ENCODE assay signal across 17 mouse cellular contexts in the genomic region with DNA sequence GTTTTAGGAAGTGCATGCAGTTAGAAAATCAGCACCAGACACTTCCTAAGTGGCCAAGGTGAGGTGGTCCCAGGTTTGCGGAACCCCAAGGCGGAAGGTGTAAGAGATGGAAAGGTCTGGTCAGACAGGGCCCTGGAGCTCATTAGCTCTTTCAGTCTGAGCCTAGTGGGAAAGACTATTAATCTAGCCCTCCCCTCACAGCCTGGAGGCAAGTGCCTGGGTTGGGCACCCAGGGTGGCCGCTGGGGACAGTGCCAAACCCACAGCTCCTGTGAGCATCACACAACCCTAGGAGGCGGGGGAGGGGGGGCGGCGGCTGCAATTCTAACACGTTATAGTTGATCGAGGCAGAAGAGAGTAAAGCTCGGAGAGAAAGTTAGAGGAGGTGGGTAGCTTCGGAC. TPM values are rescaled to one million over a fixed set of nuclear protein-coding genes. Genes with fewer than 3 reads are reported as not detected.
A peak's percentile ranks its signal among the peaks of the same experiment; 100 is the strongest.
DNase-seq lines count a peak whose midpoint lies in the region; ATAC-seq and TF ChIP-seq lines count a peak whose summit lies in the region.
"Had no signal": no experiment of that assay in that cellular context is flagged by ENCODE, and none has a peak within 500 bp of the region (broad histone marks: within the 10 kb centered on the region; RNA-seq: fewer than 3 reads in every experiment).

No protein-coding gene starts in this region.

- peak overlapping the region; percentile 61 for H3K4me2 ChIP-seq in midbrain, embryonic 15.5 days
- H3K4me2 ChIP-seq: embryonic facial prominence, embryonic 15.5 days; liver, embryonic 13.5 days; stomach, embryonic 15.5 days had no signal

- DNase-seq in left cerebral cortex, adult 2 months (ENCODE audit: extremely low spot score in 1 of 2, low spot score in 2 of 2) = no peak
- no peak for DNase-seq in left cerebral cortex, adult 9 months (ENCODE audit: low spot score in 2 of 2)
- DNase-seq in cerebellum, adult 9-11 months = peak; percentile 55
- DNase-seq in urinary bladder, adult 18-20 months (ENCODE audit: low spot score in 2 of 2) = no peak
- DNase-seq in adrenal gland, adult 2 months = no peak
- DNase-seq in adrenal gland, postnatal 10 days = no peak
- DNase-seq: layer of hippocampus, adult 9-11 months; liver, embryonic 13.5 days had no signal

- H3K27me3 ChIP-seq in midbrain, embryonic 15.5 days (replicated peaks) = no peaks in the 10 kb centered on the region

- peak overlapping the region; percentile 73 for H3K4me3 ChIP-seq in left cerebral cortex, adult 2 months
- H3K4me3 ChIP-seq in cortical plate, adult 2 months (ENCODE audit: insufficient read depth, low read length) = peak overlapping the region; percentile 77; the same call in 1 of the 2 replicates
- H3K4me3 ChIP-seq in midbrain, embryonic 15.5 days = peak overlapping the region; percentile 64
- H3K4me3 ChIP-seq: embryonic facial prominence, embryonic 15.5 days; limb, embryonic 10.5 days; liver, embryonic 13.5 days; stomach, embryonic 15.5 days had no signal

- ATAC-seq in midbrain, embryonic 15.5 days (replicated peaks) = no peak
- ATAC-seq: lung, postnatal 0 days had no signal

- no peaks in the 10 kb centered on the region for H3K36me3 ChIP-seq in midbrain, embryonic 15.5 days (replicated peaks)
- H3K36me3 ChIP-seq: embryonic facial prominence, embryonic 15.5 days; limb, embryonic 10.5 days; liver, embryonic 13.5 days; stomach, embryonic 15.5 days had no signal

- WGBS in midbrain, embryonic 15.5 days = 51% methylated on average over 10 of the region's 10 CpGs

- TF ChIP-seq POLR2A in cortical plate, adult 2 months (IDR thresholded peaks at IDR 0.05; ENCODE audit: extremely low read depth, insufficient read depth, low read length) = no peak

- no peaks in the 10 kb centered on the region for H3K4me1 ChIP-seq in cortical plate, adult 2 months (ENCODE audit: control insufficient read depth, insufficient read depth, low read length)
- H3K4me1 ChIP-seq in midbrain, embryonic 15.5 days = peaks cover 42% of the 10 kb centered on the region
- H3K4me1 ChIP-seq: liver, embryonic 13.5 days had no signal

- 0 out of 2 replicates have a peak overlapping the region, but pooled peaks have one; percentile 83 for H3K9ac ChIP-seq in midbrain, embryonic 15.5 days
- H3K9ac ChIP-seq: embryonic facial prominence, embryonic 15.5 days; liver, embryonic 13.5 days; stomach, embryonic 15.5 days had no signal

- H3K9me3 ChIP-seq in midbrain, embryonic 15.5 days = no peaks in the 10 kb centered on the region
- H3K9me3 ChIP-seq: embryonic facial prominence, embryonic 15.5 days; limb, embryonic 10.5 days; liver, embryonic 13.5 days; stomach, embryonic 15.5 days had no signal

- no peak for TF ChIP-seq CTCF in left cerebral cortex, adult 2 months (IDR thresholded peaks at IDR 0.05)
- no peak for TF ChIP-seq CTCF in cortical plate, adult 2 months (IDR thresholded peaks at IDR 0.05; ENCODE audit: extremely low read depth, insufficient read depth, low read length)

- no peak overlapping the region; the same call in 1 of the 2 replicates for H3K27ac ChIP-seq in left cerebral cortex, adult 2 months
- no peak overlapping the region for H3K27ac ChIP-seq in cortical plate, adult 2 months (ENCODE audit: insufficient read depth, low read length)
- peak overlapping the region; percentile 57 for H3K27ac ChIP-seq in midbrain, embryonic 15.5 days
- H3K27ac ChIP-seq: embryonic facial prominence, embryonic 15.5 days; limb, embryonic 10.5 days; liver, embryonic 13.5 days; stomach, embryonic 15.5 days had no signal

- intact Hi-C loops in left cerebral cortex, adult 2 months (cut with DNase I) = no loop called here

RNA-seq across cellular contexts. Expression of a gene that starts 3.6 kb away (rescaled TPM):
- total RNA-seq in left cerebral cortex, adult 2 months (2021) = 10 to 100 TPM; 57.5 to 60.8 TPM
- 28.2 and 28.4 TPM in 2 replicates for polyA plus RNA-seq in cortical plate, adult 2 months (2012; rRNA removed)
- 14.4 and 15.3 TPM in 2 replicates for polyA plus RNA-seq in midbrain, embryonic 15.5 days (2015; fragmentation: Nextera tagmentation; extraction: Ambion mirVana)
- total RNA-seq in adrenal gland, adult 2 months (2021) = under 1 TPM; 0.32 to 0.45 TPM
- polyA plus RNA-seq in adrenal gland, adult 2 months (2012; rRNA removed) = 0.19 and 0.36 TPM in 2 replicates
- total RNA-seq in adrenal gland, postnatal 10 days (2021) = under 1 TPM; 0.39 to 0.48 TPM
- total RNA-seq: granulocyte monocyte progenitor cell, adult 5-6 weeks had no signal
- polyA plus RNA-seq: heart, postnatal 0 days; kidney, embryonic 16.5 days; limb, embryonic 10.5 days; liver, embryonic 13.5 days; lung, postnatal 0 days had no signal

RNA-seq across cellular contexts. Expression of a gene that starts 57.7 kb away (rescaled TPM):
- total RNA-seq in left cerebral cortex, adult 2 months (2021) = 10 to 100 TPM; 31.4 to 32.2 TPM
- polyA plus RNA-seq in cortical plate, adult 2 months (2012; rRNA removed) = 43.9 and 44.4 TPM in 2 replicates
- 100 and 106 TPM in 2 replicates for polyA plus RNA-seq in midbrain, embryonic 15.5 days (2015; fragmentation: Nextera tagmentation; extraction: Ambion mirVana)
- total RNA-seq in adrenal gland, adult 2 months (2021) = 10 to 100 TPM; 10.4 to 16.4 TPM
- polyA plus RNA-seq in adrenal gland, adult 2 months (2012; rRNA removed) = 50.0 and 65.5 TPM in 2 replicates
- total RNA-seq in adrenal gland, postnatal 10 days (2021) = 10 to 100 TPM; 19.4 to 22.9 TPM

Comparison
In these comparisons a context has a peak if more than half of its experiments do, and no peak if none do; other contexts are left out.
1. RNA of a gene that starts 3.6 kb away (total RNA-seq): 57.5 to 60.8 TPM in left cerebral cortex, adult 2 months; 0.39 to 0.48 TPM in adrenal gland, postnatal 10 days and 0.32 to 0.45 TPM in adrenal gland, adult 2 months; every median in the first group is over 10 times any median in the second.
2. Peak in every context shown above with its lines, with median percentiles within 50 percentile points of each other: H3K4me3 ChIP-seq.